Mouse (Mus musculus) lung, embryonic 15.5 days (tissue): ENCODE measurements around the gene Alk. TPM values are rescaled to one million over a fixed set of nuclear protein-coding genes. Genes with fewer than 3 reads are reported as not detected.

Source experiments
- ATAC-seq: fragments of 200-750 bp; cut with Nextera tagmentation; 2 replicates; pipeline ENCODE4 v1.8.0; 2017; ENCODE audit warnings: moderate number of reproducible peaks, borderline replicate concordance; ENCODE audit not compliant: low FRiP score, low TSS enrichment; ENCODE audit errors: extremely low read depth
- H3K27ac ChIP-seq: fragments of 300-500 bp; sonication (generic); 2 replicates; pipeline ENCODE4 v1.5.1; 2015; ENCODE audit warnings: moderate library complexity, mild to moderate bottlenecking, inconsistent platforms
- H3K27me3 ChIP-seq: fragments of 300-500 bp; sonication (generic); 2 replicates; pipeline ENCODE4 v1.6.1; 2015; ENCODE audit warnings: inconsistent platforms
- H3K36me3 ChIP-seq: fragments of 300-500 bp; sonication (generic); 2 replicates; pipeline ENCODE4 v1.6.1; 2015; ENCODE audit warnings: inconsistent platforms
- H3K4me1 ChIP-seq: fragments of 300-500 bp; sonication (generic); 2 replicates; pipeline ENCODE4 v1.6.1; 2015; ENCODE audit warnings: inconsistent platforms
- H3K4me2 ChIP-seq: fragments of 300-500 bp; sonication (generic); 2 replicates; pipeline ENCODE4 v1.6.1; 2015; ENCODE audit warnings: inconsistent platforms, mild to moderate bottlenecking, moderate library complexity
- H3K4me3 ChIP-seq: fragments of 300-500 bp; sonication (generic); 2 replicates; pipeline ENCODE4 v1.5.1; 2015; ENCODE audit warnings: mild to moderate bottlenecking, inconsistent platforms
- H3K9ac ChIP-seq: fragments of 300-500 bp; sonication (generic); 2 replicates; pipeline ENCODE4 v1.6.1; 2015; ENCODE audit warnings: inconsistent platforms
- H3K9me3 ChIP-seq: fragments of 300-500 bp; sonication (generic); 2 replicates; pipeline ENCODE4 v1.6.1; 2016; ENCODE audit warnings: inconsistent platforms
- WGBS: fragments of 180-500 bp; shearing (Covaris S2); methylation state at CpG from one replicate; pipeline ENCODE4 v1.1.7; 2015; 5-methylcytosine and 5-hydroxymethylcytosine counted together
- polyA plus RNA-seq: library from polyadenylated mRNA; unstranded; fragments of >200 nt; fragmentation: Nextera tagmentation; extraction: Ambion mirVana; gene quantifications from 2 replicates; pipeline ENCODE4 v1.2.1, GENCODE M21; 2015

Alk gene
- polyA plus RNA-seq, 1 experiment from 2014 or later: 0.22 TPM

DNA sequence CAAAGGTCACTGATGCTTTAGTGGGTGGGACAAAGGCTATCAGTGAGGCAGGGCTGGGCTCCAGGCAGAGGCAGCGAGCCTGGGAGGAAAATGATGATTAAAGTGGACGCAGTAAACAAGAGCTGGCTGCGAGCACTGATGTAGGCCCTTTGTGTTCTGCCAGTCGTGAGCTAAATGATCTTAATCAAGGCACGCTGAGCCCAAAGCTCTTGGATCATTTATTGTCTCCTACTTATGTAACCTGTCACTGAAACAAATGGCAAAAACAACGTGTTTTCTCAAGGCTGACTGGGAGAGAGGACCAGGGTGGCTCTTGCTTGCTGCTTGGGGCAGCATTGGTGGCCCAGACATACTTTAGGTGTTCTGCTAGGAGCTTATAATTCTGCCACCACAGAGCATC lies 663.0 kb downstream of the Alk start:
- no peak overlapping the region for H3K9ac ChIP-seq
- H3K36me3 ChIP-seq: no peaks in the 10 kb centered on the region
- no peak overlapping the region for H3K4me2 ChIP-seq
- H3K27me3 ChIP-seq: no peaks in the 10 kb centered on the region
- WGBS: 49% methylated on average over 6 of the region's 6 CpGs
- H3K27ac ChIP-seq: no peak overlapping the region
- H3K4me1 ChIP-seq: no peaks in the 10 kb centered on the region
- H3K9me3 ChIP-seq: no peaks in the 10 kb centered on the region
- H3K4me3 ChIP-seq: no peak overlapping the region
- ATAC-seq: no peak

DNA sequence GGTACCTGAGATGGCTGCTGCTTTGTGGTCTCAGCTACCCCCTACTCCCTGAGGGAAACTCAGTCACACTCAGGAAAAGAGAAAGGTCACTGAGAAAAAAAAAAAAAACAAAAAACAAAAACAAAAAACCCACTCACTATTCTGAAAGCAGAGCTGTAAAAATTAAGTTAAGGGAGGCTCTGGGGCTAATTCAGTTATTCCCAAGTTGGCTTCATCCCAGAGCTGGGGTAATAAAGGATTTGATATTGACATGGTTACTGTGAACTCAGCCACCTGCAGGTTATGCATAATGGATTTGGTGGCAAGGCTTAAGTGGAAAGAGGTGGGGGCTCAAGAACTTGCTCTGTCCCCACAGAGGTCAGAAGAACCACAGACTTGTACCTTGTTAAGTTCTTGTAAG lies 667.7 kb downstream of the Alk start:
- no peak overlapping the region for H3K9ac ChIP-seq
- H3K4me2 ChIP-seq: no peak overlapping the region
- H3K27me3 ChIP-seq: no peaks in the 10 kb centered on the region
- no peak overlapping the region for H3K4me3 ChIP-seq
- H3K27ac ChIP-seq: no peak overlapping the region
- no peak for ATAC-seq
- H3K9me3 ChIP-seq: no peaks in the 10 kb centered on the region
- H3K4me1 ChIP-seq: no peaks in the 10 kb centered on the region
- H3K36me3 ChIP-seq: no peaks in the 10 kb centered on the region

DNA sequence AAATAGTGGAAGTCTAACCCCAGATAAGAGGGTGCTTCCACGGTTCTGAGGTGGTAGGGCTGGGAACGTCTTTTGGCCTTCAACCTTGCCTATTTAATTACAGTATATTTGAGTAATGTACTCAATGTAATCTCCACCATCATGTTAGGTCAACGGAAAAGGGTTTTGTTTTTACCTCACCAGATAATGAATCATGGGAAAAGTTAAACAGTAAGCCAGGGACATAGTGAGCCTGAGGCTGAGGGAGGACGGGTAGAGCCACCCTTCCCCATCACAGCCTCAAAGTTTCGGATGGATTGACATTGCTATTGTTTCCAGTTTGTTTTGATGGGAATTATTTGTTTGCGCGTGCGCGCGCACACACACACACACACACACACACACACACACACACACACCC lies 668.6 kb downstream of the Alk start:
- no peak overlapping the region for H3K9ac ChIP-seq
- H3K4me2 ChIP-seq: no peak overlapping the region
- WGBS: 59% methylated on average over 10 of the region's 10 CpGs
- H3K9me3 ChIP-seq: no peaks in the 10 kb centered on the region
- ATAC-seq: no peak
- H3K4me1 ChIP-seq: no peaks in the 10 kb centered on the region
- no peaks in the 10 kb centered on the region for H3K27me3 ChIP-seq
- H3K36me3 ChIP-seq: no peaks in the 10 kb centered on the region
- no peak overlapping the region for H3K27ac ChIP-seq
- no peak overlapping the region for H3K4me3 ChIP-seq

DNA sequence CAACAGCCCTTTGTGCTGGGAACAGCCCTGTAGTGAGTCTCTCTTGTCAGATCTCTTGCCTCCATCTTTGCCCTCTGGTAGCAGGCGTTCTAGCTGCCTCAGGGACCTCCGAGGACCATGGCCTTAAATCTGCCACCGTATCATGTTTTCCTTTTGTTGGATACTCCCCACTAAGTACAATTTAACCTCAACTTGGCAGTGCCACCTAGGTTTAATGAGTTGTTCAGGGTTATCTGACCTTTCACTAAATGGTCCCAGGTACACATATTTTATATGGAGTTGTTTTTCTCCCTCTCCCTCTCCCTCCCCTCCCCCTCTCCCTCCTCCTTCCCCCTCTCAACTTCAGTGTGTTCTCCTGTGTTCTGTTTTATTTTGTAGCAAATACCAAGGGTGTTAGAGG lies 669.1 kb downstream of the Alk start:
- Histone ChIP-seq H3K27ac (no peak overlapping the region), H3K4me3 (no peak overlapping the region), H3K36me3 (no peaks in the 10 kb centered on the region), H3K4me2 (no peak overlapping the region), H3K4me1 (no peaks in the 10 kb centered on the region), H3K9ac (no peak overlapping the region), H3K27me3 (no peaks in the 10 kb centered on the region), H3K9me3 (no peaks in the 10 kb centered on the region)
- WGBS: 76% methylated on average over 3 of the region's 3 CpGs
- no peak for ATAC-seq

DNA sequence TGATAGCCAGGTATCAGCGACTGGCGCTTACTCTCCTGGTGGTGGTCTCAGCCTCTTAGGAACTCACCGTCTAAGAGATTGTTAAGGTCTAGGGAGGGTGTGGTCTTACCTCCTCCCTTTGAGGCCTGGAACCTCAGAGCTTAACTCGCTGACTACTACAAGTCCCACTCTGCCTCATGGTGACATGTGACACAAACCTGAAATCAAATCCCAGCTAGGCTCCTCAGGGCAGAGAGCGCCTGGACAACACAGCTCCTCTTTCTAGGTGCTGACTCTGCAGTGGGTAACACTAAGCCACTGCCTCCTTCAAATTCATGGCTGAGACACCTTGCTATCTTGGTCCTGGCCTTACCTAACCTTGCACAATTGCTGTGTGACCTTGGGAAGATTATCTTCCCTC lies 689.5 kb downstream of the Alk start:
- Histone ChIP-seq H3K4me3 (no peak overlapping the region), H3K27ac (no peak overlapping the region), H3K4me2 (no peak overlapping the region), H3K27me3 (no peaks in the 10 kb centered on the region), H3K9ac (no peak overlapping the region), H3K9me3 (no peaks in the 10 kb centered on the region), H3K36me3 (no peaks in the 10 kb centered on the region), H3K4me1 (no peaks in the 10 kb centered on the region)
- ATAC-seq: no peak
- 64% methylated on average over 5 of the region's 5 CpGs for WGBS

DNA sequence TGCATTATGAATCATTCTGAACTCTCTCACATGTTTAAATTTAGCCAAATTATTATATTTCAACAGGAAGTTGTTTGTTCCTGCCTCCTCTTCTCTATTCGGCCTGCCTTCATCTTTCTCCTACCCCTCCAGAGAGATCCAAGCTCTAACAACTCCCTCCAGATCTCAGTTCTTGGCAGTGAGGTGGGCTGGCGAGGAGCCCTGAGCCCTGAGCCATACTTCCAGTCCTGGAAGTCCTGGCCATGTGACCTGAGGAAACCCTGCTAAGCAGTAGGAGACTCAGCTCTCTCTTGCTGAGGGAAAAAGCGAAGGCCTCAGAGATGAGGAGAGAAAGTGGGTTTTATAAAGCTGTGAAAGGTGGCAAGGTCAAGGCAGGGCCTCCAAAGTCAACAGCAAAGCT lies 689.9 kb downstream of the Alk start:
- Histone ChIP-seq H3K4me1 (no peaks in the 10 kb centered on the region), H3K4me3 (no peak overlapping the region), H3K27ac (no peak overlapping the region), H3K9me3 (no peaks in the 10 kb centered on the region), H3K9ac (no peak overlapping the region), H3K36me3 (no peaks in the 10 kb centered on the region), H3K4me2 (no peak overlapping the region), H3K27me3 (no peaks in the 10 kb centered on the region)
- WGBS: 44% methylated on average over 3 of the region's 3 CpGs
- ATAC-seq: no peak

DNA sequence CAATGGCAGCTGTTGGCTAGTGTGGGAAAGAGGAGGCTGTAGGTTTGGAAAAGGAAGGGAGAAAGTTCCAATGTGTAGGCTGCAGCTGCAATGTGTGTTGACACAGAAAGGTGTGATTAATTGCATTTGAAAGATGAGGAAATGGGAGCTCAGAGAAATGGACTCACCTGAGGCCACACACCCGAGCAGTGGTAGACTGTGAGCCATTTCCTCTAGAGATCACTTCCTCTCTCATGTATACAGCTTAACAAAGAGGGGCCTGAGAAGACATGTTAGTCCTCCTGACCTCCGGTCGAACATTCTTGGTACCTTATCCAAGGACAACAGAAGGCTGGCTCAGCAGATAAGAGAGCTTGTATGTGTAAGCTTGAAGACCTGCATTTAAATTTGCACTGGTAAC lies 691.2 kb downstream of the Alk start:
- H3K4me1 ChIP-seq: no peaks in the 10 kb centered on the region
- no peak overlapping the region for H3K9ac ChIP-seq
- no peak overlapping the region for H3K4me3 ChIP-seq
- no peak for ATAC-seq
- no peaks in the 10 kb centered on the region for H3K9me3 ChIP-seq
- no peaks in the 10 kb centered on the region for H3K36me3 ChIP-seq
- H3K27ac ChIP-seq: no peak overlapping the region
- 28% methylated on average over 3 of the region's 3 CpGs for WGBS
- H3K27me3 ChIP-seq: no peaks in the 10 kb centered on the region
- H3K4me2 ChIP-seq: no peak overlapping the region

DNA sequence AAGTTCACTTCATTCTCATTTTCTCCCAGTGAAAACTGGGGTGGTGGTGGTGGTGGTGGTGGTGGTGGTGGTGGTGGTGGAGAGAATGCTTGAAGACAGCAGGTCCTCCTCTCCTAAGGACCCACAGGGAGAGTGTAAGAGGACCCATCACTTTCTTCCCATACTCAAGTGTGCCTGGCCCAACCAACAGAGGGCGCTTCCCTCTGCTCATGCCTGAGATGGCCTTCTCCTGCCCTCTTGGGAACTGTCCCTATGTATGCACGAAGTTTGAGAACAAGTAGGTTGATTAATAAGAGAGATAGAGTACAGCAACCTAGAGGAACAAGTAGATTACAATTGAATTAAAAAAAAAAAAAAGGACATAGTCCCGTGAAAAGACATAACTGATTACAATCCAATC lies 695.3 kb downstream of the Alk start:
- ATAC-seq: no peak
- H3K27ac ChIP-seq: no peak overlapping the region
- H3K4me3 ChIP-seq: no peak overlapping the region
- 36% methylated on average over 3 of the region's 3 CpGs for WGBS
- no peaks in the 10 kb centered on the region for H3K9me3 ChIP-seq
- H3K9ac ChIP-seq: no peak overlapping the region
- H3K4me1 ChIP-seq: no peaks in the 10 kb centered on the region
- no peaks in the 10 kb centered on the region for H3K36me3 ChIP-seq
- no peaks in the 10 kb centered on the region for H3K27me3 ChIP-seq
- no peak overlapping the region for H3K4me2 ChIP-seq

DNA sequence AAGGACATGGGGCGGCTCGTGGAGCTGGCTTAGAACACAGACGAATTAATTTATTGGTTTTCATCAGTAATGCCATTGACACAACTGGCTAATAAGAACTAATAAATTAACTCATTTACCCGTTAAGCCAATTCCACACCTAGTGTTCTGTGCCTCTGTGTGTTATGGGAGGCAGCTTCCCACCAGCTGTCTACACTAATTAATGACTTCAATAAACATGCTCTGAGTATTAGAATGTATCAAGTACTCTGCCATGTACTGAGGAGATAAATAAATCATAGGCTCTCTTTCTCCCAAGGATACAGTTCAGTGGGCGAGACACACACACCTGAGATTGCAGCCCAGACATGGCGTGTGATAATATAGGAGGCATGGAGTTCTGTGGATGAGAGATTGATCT lies 723.1 kb downstream of the Alk start:
- Histone ChIP-seq H3K27ac (no peak overlapping the region), H3K9ac (no peak overlapping the region), H3K4me1 (no peaks in the 10 kb centered on the region), H3K4me2 (no peak overlapping the region), H3K9me3 (no peaks in the 10 kb centered on the region), H3K36me3 (no peaks in the 10 kb centered on the region), H3K4me3 (no peak overlapping the region), H3K27me3 (no peaks in the 10 kb centered on the region)
- no peak for ATAC-seq
- 71% methylated on average over 6 of the region's 6 CpGs for WGBS

DNA sequence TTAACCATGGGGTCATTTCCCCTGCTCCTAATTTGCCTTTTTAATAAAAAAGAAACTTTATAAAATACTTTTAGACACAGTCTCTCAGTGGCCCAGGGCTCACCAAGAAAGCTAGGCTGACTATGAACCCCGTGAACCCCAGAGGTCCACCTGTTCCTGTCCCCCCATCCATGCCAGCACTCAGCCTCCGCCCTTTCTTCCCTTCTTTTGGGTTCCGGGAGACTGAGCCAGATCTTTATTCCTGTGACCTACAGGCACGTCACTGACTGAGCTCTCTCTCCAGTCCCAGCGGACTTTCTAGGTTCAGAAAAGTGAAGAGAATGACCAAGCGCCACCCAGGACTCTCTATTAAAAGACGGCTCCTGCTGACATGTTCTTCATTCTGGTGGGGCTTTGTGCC lies 728.9 kb downstream of the Alk start:
- Histone ChIP-seq H3K4me3 (no peak overlapping the region), H3K4me1 (no peaks in the 10 kb centered on the region), H3K27me3 (no peaks in the 10 kb centered on the region), H3K36me3 (no peaks in the 10 kb centered on the region), H3K9ac (no peak overlapping the region), H3K9me3 (no peaks in the 10 kb centered on the region), H3K27ac (no peak overlapping the region), H3K4me2 (no peak overlapping the region)
- 80% methylated on average over 7 of the region's 7 CpGs for WGBS
- no peak for ATAC-seq

DNA sequence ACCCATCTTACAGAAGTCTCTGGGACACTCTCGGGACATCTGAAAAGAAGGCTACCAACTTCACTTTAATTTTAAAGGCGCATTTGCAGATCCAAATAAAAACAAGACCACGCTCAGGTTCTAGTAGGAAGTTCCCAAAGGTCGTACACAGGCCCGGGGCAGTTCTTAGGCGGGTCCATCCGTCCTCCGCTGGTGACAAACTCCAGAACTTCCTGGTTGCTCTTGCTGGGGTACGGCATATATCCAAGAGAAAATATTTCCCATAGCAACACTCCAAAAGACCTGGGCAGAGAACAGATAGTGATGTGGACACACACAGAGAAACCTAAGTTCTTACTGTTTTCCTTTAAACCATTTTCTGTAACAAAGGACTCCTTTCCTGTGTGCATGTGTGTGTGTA lies 729.6 kb downstream of the Alk start:
- no peak for ATAC-seq
- H3K9me3 ChIP-seq: no peaks in the 10 kb centered on the region
- no peak overlapping the region for H3K4me2 ChIP-seq
- no peaks in the 10 kb centered on the region for H3K36me3 ChIP-seq
- H3K4me3 ChIP-seq: no peak overlapping the region
- no peak overlapping the region for H3K9ac ChIP-seq
- no peak overlapping the region for H3K27ac ChIP-seq
- no peaks in the 10 kb centered on the region for H3K4me1 ChIP-seq
- 81% methylated on average over 9 of the region's 9 CpGs for WGBS
- no peaks in the 10 kb centered on the region for H3K27me3 ChIP-seq

DNA sequence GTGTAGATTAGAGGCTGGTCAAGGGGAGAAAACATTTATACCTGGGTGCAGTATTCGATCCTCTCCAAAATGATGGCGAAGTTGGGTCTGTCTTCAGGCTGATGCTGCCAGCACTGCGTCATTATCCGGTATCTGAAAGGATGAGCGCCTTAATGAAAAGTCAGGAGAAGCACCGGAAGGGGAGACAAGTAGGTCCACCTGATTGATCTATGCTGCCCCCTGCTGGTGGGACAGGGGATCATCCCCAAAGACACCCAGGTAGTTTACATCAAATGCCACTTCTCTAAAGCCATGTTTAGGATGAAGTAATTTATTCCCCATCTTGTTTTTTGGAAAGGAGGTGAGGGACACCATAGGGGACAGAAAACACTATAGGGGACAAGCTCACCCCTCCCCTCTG lies 730.4 kb downstream of the Alk start:
- H3K4me3 ChIP-seq: no peak overlapping the region
- no peaks in the 10 kb centered on the region for H3K4me1 ChIP-seq
- no peak overlapping the region for H3K4me2 ChIP-seq
- H3K27me3 ChIP-seq: no peaks in the 10 kb centered on the region
- H3K9me3 ChIP-seq: no peaks in the 10 kb centered on the region
- H3K36me3 ChIP-seq: no peaks in the 10 kb centered on the region
- WGBS: 30% methylated on average over 6 of the region's 6 CpGs
- ATAC-seq: no peak
- H3K27ac ChIP-seq: no peak overlapping the region
- H3K9ac ChIP-seq: no peak overlapping the region

DNA sequence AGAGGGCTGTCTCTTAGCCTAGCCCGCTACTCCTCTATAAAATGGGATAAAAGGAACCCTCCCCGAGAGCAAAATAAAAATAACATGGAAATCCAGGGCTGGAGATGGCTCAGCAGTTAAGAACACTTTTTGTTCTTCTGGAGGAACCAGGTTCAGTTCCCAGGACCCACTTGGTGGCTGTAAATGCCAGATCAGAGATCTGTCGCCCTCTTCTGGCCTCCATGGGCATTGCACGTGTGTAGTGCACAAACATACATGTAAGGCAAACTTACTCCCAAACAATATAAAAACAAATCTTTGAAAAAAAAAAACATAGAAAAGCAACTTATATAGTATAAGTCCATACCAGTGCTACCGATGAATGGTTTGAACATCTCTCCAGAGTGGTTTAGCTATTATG lies 731.5 kb downstream of the Alk start:
- Histone ChIP-seq H3K9me3 (no peaks in the 10 kb centered on the region), H3K36me3 (no peaks in the 10 kb centered on the region), H3K4me1 (no peaks in the 10 kb centered on the region), H3K4me2 (no peak overlapping the region), H3K4me3 (no peak overlapping the region), H3K9ac (no peak overlapping the region), H3K27ac (no peak overlapping the region), H3K27me3 (no peaks in the 10 kb centered on the region)
- 65% methylated on average over 5 of the region's 5 CpGs for WGBS
- ATAC-seq: no peak
